Mouse (Mus musculus): ENCODE data around the gene Cdr2l.

- TF ChIP-seq CTCF (IDR thresholded peaks at IDR 0.05; ENCODE audit: low read depth) (no peak; the same call in 1 of the 2 replicates), EP300 (IDR thresholded peaks at IDR 0.05; ENCODE audit: low read depth) (no peak)
Measured at GRCm38 (mm10) chr11:115408266-115408920, 26.7 kb downstream of the Cdr2l start.
